Mouse (Mus musculus): ENCODE measurements at regions not wholly inside any gene's neighbourhood (a gene's known extent, or its start where the extent isn't known, plus 50 kb on each side); places are given as distances from the start of the nearest gene placed in this dataset.
"Not testable (repeated sequence)": the region's sequence is repeated elsewhere in the genome, so short reads cannot be mapped to it uniquely, and the experiment has no call there.

DNA sequence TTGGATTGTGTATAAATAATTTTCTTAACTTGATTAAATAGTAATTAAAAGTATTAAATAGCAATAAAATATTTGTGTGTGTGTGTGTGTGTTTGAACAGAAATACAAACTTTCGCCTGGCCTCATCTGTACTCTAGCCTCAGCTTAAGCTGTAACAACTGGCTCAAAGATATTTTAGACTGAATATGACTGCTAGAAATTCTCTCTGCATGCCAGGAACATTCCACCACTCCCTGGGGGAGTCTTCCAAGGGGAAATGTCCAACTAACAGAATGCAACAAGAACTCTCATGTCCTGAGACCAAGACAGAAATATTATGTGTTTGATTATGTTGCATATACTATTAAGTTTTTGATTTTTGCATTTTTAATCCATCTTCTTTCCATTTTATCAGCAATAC is 425.5 kb upstream of the Agtr1b start:
- DNase-seq (ENCODE audit: low read depth) = no peak
- TF ChIP-seq CTCF (IDR thresholded peaks at IDR 0.05; ENCODE audit: borderline replicate concordance, extremely low read depth, insufficient read depth, insufficient read length) = no peak
- no peak for TF ChIP-seq POLR2A (IDR thresholded peaks at IDR 0.05; ENCODE audit: borderline replicate concordance, extremely low read depth, insufficient read depth, insufficient read length, poor library complexity, severe bottlenecking)

DNA sequence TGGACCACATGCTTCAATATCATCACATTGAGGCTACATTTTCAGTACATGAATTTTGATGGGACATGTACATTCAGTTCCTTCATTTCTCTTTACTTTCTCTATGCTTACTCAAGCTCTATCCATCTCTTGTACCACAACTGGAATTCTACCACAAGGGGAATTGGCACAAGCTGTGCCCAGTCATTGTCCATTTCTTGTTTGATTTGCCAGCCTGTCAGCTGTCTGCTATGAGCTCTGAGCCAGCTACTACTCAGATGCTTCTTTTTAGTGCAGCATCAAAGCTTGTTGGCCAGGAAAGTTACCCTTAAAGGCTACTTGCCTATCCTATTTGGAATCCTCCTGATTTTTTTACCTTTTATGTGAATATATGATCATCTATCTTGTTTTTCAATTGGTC is 410.9 kb upstream of the Agtr1b start:
- TF ChIP-seq POLR2A (IDR thresholded peaks at IDR 0.05; ENCODE audit: borderline replicate concordance, extremely low read depth, insufficient read depth, insufficient read length, poor library complexity, severe bottlenecking) (no peak), CTCF (IDR thresholded peaks at IDR 0.05; ENCODE audit: borderline replicate concordance, extremely low read depth, insufficient read depth, insufficient read length) (no peak)
- DNase-seq (ENCODE audit: low read depth) = peak; percentile 23

DNA sequence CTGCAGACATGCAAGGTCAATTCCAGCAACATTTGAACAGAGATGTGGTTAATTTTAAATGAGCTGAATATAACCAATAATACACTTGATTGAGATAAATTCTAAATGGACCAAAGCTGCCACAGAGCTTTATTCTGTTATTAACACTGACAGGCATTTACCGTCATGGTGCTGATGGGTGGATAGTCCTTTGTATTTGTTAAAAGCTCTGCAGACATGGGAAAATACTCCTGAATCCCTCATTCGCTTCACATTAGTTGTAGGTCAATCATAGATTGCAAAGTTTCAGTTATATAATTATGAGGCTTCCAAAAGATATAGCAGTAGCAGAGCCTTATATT is 410.0 kb upstream of the Agtr1b start:
- TF ChIP-seq POLR2A (IDR thresholded peaks at IDR 0.05; ENCODE audit: borderline replicate concordance, extremely low read depth, insufficient read depth, insufficient read length, poor library complexity, severe bottlenecking) (no peak), CTCF (IDR thresholded peaks at IDR 0.05; ENCODE audit: borderline replicate concordance, extremely low read depth, insufficient read depth, insufficient read length) (no peak)
- DNase-seq (ENCODE audit: low read depth) = no peak

DNA sequence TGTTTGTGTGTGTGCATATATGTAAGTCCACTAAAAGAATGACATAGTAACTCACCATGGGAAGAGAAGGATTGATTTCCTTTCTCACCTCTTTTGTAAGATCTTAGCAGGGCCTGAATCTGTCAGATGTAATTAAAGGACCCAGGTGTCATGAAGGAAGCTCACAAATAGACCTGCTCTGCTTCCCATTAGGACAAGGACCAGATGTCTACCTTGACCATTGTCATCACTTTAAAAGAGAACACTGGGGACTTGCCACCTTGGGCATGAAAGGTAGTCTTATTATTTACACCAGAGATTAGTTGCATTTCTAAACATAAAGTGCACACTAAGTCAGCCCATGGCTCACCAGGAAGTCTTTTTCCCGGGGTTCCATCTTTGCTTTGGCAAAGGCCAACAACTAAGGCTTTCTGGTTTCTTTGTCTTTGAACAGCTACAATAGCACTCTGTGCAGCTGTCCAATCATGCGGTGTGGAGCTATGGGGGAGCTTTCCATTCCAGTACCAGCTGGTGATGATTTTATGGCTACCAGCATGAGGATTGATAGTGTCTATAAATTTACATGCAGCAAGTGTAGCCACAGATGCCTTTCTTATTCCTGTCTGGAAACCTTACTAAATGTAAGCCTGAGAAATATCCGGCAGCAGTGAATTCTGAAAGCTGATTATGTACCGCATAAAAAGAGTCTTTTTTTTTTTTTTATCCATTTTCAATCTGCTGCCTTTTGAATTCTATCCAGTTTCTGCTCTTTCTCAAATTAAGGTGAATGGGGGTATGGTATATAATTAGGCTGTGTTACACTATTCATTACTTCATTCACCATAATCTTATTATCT is 409.4 kb upstream of the Agtr1b start:
- DNase-seq (ENCODE audit: low read depth) = peak; percentile 90
- no peak for TF ChIP-seq POLR2A (IDR thresholded peaks at IDR 0.05; ENCODE audit: borderline replicate concordance, extremely low read depth, insufficient read depth, insufficient read length, poor library complexity, severe bottlenecking)
- TF ChIP-seq CTCF (IDR thresholded peaks at IDR 0.05; ENCODE audit: borderline replicate concordance, extremely low read depth, insufficient read depth, insufficient read length) = no peak

DNA sequence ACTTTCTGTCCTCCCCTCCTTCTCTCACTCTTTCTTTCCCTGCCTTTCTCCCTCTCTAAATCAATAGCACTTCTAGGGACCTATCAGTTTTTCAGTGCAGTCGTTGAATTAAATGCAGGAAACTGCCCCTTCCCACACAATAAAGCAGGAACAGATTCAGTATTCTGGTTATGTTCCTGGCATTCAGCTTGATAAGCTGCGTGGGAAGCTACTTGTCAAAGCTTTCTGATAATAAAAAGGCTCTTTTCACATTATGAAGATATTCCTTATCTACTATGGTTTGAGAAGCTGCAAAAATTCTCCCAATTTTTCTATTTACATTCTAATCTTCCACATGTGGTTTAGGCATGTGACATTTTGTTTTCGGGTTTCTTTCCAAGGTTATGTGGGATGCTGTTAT is 367.3 kb upstream of the Agtr1b start:
- no peak for DNase-seq (ENCODE audit: low read depth)
- TF ChIP-seq CTCF (IDR thresholded peaks at IDR 0.05; ENCODE audit: borderline replicate concordance, extremely low read depth, insufficient read depth, insufficient read length) = no peak
- TF ChIP-seq POLR2A (IDR thresholded peaks at IDR 0.05; ENCODE audit: borderline replicate concordance, extremely low read depth, insufficient read depth, insufficient read length, poor library complexity, severe bottlenecking) = no peak

DNA sequence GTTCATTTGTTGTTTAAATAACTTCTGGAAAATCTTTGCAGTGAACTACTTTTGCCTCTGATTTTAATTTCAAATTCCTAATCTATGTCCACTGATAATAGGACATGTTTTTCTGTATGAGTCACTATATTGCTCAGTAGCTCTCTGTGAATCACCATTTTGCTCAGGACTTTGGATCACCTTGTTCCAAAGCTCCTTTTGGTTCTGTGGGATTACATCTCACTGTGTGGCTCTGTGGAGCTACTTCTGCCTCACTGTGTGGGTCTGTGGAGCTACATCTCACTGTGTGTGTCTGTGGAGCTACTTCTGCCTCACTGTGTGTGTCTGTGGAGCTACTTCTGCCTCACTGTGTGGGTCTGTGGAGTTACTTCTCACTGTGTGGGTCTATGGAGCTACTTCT is 365.0 kb upstream of the Agtr1b start:
- TF ChIP-seq POLR2A (IDR thresholded peaks at IDR 0.05; ENCODE audit: borderline replicate concordance, extremely low read depth, insufficient read depth, insufficient read length, poor library complexity, severe bottlenecking) (no peak), CTCF (IDR thresholded peaks at IDR 0.05; ENCODE audit: borderline replicate concordance, extremely low read depth, insufficient read depth, insufficient read length) (no peak)
- DNase-seq (ENCODE audit: low read depth) = no peak

DNA sequence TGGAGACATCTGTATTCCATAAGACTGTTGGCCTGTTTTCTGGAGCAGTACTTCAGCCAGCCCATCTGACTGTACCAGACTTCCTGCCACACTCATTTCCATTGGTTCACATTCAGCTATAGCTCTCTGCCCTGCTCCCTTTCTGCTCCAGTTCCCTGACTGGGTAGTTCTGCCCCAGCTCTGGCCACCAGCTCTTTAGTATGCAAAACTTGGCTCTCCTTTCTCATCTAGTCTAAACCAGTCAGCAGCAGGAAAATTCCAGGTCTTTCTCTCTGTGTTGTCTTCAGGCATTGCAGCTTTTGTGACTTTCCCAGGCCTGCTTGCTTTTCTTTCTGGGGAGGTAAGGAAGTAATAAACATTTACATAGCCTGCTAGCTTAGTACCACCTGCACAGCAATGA is 363.5 kb upstream of the Agtr1b start:
- TF ChIP-seq POLR2A (IDR thresholded peaks at IDR 0.05; ENCODE audit: borderline replicate concordance, extremely low read depth, insufficient read depth, insufficient read length, poor library complexity, severe bottlenecking) (no peak), CTCF (IDR thresholded peaks at IDR 0.05; ENCODE audit: borderline replicate concordance, extremely low read depth, insufficient read depth, insufficient read length) (no peak)
- DNase-seq (ENCODE audit: low read depth) = peak; percentile 30

DNA sequence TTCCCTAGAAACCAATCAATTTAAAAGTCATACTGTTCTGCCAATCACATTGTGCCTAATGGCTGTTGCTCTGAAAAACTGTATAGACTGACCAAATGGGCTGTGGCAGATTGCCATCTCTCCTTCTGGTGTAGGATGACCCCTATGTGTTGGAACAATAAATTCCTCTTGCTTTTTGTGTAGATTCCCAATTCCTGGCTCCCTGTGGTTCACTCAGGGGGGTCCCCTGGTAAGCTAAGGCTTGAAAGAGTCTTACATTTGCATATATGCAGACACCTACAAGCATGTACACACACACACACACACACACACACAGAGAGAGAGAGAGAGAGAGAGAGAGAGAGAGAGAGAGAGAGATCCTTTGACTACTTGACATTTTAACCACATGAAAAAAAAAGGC is 362.8 kb upstream of the Agtr1b start:
- not testable (repeated sequence) for DNase-seq (ENCODE audit: low read depth)

DNA sequence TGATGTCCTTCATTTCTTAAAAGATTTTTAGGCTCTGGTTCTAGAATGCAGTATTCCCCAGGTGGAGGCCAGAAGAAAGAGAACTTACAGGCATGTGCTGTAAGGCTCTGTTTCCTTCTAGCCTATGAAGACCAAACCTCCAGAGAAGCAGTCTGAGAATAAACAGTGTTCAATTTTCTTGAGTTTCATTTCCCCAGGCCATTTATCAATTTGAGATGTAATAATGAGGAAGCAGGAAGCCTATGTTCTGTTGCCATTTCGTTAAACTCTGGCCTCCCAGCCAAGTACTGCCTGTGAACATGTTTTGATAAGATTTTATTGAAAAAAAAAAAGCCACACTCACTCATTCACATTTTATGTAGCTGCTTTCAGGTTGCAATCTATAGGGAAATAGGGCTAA is 347.7 kb upstream of the Agtr1b start:
- no peak for DNase-seq (ENCODE audit: low read depth)
- TF ChIP-seq CTCF (IDR thresholded peaks at IDR 0.05; ENCODE audit: borderline replicate concordance, extremely low read depth, insufficient read depth, insufficient read length) (no peak), POLR2A (IDR thresholded peaks at IDR 0.05; ENCODE audit: borderline replicate concordance, extremely low read depth, insufficient read depth, insufficient read length, poor library complexity, severe bottlenecking) (no peak)

DNA sequence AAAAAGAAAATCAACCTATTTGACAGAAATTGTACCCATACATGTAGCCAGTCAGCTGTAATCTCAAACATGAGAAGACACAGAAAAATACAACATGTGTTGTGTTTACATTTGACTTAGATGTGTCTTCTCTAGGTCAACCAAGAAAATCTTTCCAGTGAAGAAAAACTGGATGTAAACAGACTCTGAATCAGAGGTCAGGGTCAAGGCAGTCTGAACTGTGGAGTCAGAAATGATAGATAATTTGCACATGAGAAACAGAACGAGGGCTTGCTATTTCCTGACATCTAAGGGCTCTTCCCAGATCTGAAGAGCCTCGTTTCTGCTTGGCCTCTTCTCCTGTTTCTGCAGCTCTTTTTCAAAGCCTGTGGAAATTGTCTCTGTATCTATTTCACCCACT is 342.7 kb upstream of the Agtr1b start:
- no peak for DNase-seq (ENCODE audit: low read depth)
- TF ChIP-seq CTCF (IDR thresholded peaks at IDR 0.05; ENCODE audit: borderline replicate concordance, extremely low read depth, insufficient read depth, insufficient read length) (no peak), POLR2A (IDR thresholded peaks at IDR 0.05; ENCODE audit: borderline replicate concordance, extremely low read depth, insufficient read depth, insufficient read length, poor library complexity, severe bottlenecking) (no peak)

DNA sequence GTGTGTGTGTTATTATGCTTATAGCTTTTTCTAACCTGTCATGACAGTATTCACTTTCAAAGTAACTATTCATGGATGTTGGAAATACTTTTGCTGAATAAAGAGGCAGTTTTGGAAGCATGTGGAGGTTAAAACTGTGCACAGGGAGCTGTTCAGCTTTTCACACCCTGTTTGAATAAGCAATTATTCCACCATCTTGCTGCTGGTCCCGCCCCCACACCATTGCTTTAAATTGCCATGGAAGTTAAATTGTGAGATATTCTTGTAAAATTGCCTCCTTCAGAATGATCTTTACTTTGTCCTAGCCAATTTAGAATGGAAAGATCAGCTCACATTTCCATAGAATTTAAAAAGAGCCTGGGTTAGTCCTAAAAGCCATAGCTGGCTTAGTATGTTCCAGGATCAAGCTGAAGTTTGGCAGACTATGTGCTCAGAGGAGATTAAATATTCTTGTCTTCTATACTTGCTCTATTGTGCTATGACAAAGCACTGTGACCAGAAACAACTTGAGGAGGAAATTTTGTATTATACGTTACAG is 328.4 kb upstream of the Agtr1b start:
- no peak for DNase-seq (ENCODE audit: low read depth)
- TF ChIP-seq POLR2A (IDR thresholded peaks at IDR 0.05; ENCODE audit: borderline replicate concordance, extremely low read depth, insufficient read depth, insufficient read length, poor library complexity, severe bottlenecking) (no peak), CTCF (IDR thresholded peaks at IDR 0.05; ENCODE audit: borderline replicate concordance, extremely low read depth, insufficient read depth, insufficient read length) (no peak)

DNA sequence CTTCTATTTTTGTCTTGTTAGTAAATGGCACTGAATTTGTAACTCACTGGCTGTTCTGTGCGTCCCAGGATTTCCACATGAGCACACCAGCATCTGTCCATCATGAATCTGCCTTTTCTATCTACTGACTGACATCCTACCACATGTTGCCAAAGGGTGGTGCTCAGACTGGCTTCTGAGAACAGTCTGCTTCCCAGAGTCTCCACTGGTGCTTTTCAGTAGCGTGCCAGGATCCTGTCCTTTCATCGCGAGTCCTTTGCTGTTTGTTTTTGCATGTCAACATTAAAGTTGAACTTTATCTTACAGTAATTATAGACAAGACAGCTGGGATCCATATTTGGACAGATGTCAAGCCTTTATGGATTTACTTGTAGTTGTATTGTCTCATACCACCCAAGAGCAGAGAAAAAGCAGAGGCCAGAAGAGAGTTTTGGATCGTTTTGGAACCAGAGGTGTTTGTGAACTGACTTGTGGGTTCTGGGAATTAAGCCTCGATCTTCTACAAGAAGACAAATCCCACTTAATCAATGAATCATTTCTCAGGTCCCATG is 314.0 kb upstream of the Agtr1b start:
- no peak for DNase-seq (ENCODE audit: low read depth)
- TF ChIP-seq POLR2A (IDR thresholded peaks at IDR 0.05; ENCODE audit: borderline replicate concordance, extremely low read depth, insufficient read depth, insufficient read length, poor library complexity, severe bottlenecking) (no peak), CTCF (IDR thresholded peaks at IDR 0.05; ENCODE audit: borderline replicate concordance, extremely low read depth, insufficient read depth, insufficient read length) (no peak)
